Mouse (Mus musculus): Measurements from ENCODE around the gene Tank. TPM values are rescaled to one million over a fixed set of nuclear protein-coding genes. Genes with fewer than 3 reads are reported as not detected.

Gene Tank
- polyA plus RNA-seq, 1 experiment: 23.7 TPM

- Histone ChIP-seq H3K9me3 (replicated peaks; ENCODE audit: control insufficient read depth, insufficient read depth, low read length, poor library complexity, severe bottlenecking) (no peaks in the 10 kb centered on the region), H3K36me3 (ENCODE audit: control insufficient read depth, insufficient read depth, low read length, poor library complexity, severe bottlenecking) (no peaks in the 10 kb centered on the region), H3K9ac (ENCODE audit: low read depth, poor library complexity, severe bottlenecking) (peak overlapping the region; percentile 90), H3K27me3 (ENCODE audit: control insufficient read depth, insufficient read depth, low read length, poor library complexity, severe bottlenecking) (no peaks in the 10 kb centered on the region), H3K4me3 (ENCODE audit: low read depth, low read length) (peak overlapping the region; percentile 91), H3K27ac (ENCODE audit: insufficient read depth, low read length) (no peak overlapping the region), H3K4me1 (ENCODE audit: control insufficient read depth, insufficient read depth, low read length) (no peaks in the 10 kb centered on the region)
- TF ChIP-seq POLR2A (IDR thresholded peaks at IDR 0.05; ENCODE audit: insufficient read depth, low read length) (peak; percentile 45), CTCF (IDR thresholded peaks at IDR 0.05; ENCODE audit: low read depth, low read length) (no peak), EP300 (IDR thresholded peaks at IDR 0.05; ENCODE audit: insufficient read depth, low read depth, low read length) (0 out of 2 replicates have a peak, but pooled peaks have one; percentile 4)
These were observed 14.8 kb downstream of the Tank start for GRCm38 (mm10) chr2:61593030-61593811.

GRCm38 (mm10) chr2:61593871-61594304 is 15.5 kb downstream of the Tank start:
- no peaks in the 10 kb centered on the region for H3K36me3 ChIP-seq (ENCODE audit: control insufficient read depth, insufficient read depth, low read length, poor library complexity, severe bottlenecking)
- no peaks in the 10 kb centered on the region for H3K9me3 ChIP-seq (replicated peaks; ENCODE audit: control insufficient read depth, insufficient read depth, low read length, poor library complexity, severe bottlenecking)
- TF ChIP-seq EP300 (IDR thresholded peaks at IDR 0.05; ENCODE audit: insufficient read depth, low read depth, low read length) (no peak), POLR2A (IDR thresholded peaks at IDR 0.05; ENCODE audit: insufficient read depth, low read length) (no peak), CTCF (IDR thresholded peaks at IDR 0.05; ENCODE audit: low read depth, low read length) (no peak)
- no peaks in the 10 kb centered on the region for H3K27me3 ChIP-seq (ENCODE audit: control insufficient read depth, insufficient read depth, low read length, poor library complexity, severe bottlenecking)
- no peak overlapping the region for H3K27ac ChIP-seq (ENCODE audit: insufficient read depth, low read length)
- H3K9ac ChIP-seq (ENCODE audit: low read depth, poor library complexity, severe bottlenecking): peak overlapping the region; percentile 90
- peak overlapping the region; percentile 91 for H3K4me3 ChIP-seq (ENCODE audit: low read depth, low read length)
- H3K4me1 ChIP-seq (ENCODE audit: control insufficient read depth, insufficient read depth, low read length): no peaks in the 10 kb centered on the region

GRCm38 (mm10) chr2:61599730-61600129 is 21.3 kb downstream of the Tank start:
- no peak for TF ChIP-seq POLR2A (IDR thresholded peaks at IDR 0.05; ENCODE audit: insufficient read depth, low read length)
- TF ChIP-seq EP300 (IDR thresholded peaks at IDR 0.05; ENCODE audit: insufficient read depth, low read depth, low read length): no peak
- TF ChIP-seq CTCF (IDR thresholded peaks at IDR 0.05; ENCODE audit: low read depth, low read length): no peak
- Histone ChIP-seq H3K9ac (ENCODE audit: low read depth, poor library complexity, severe bottlenecking) (no peak overlapping the region), H3K27me3 (ENCODE audit: control insufficient read depth, insufficient read depth, low read length, poor library complexity, severe bottlenecking) (no peaks in the 10 kb centered on the region), H3K4me3 (ENCODE audit: low read depth, low read length) (no peak overlapping the region), H3K4me1 (ENCODE audit: control insufficient read depth, insufficient read depth, low read length) (no peaks in the 10 kb centered on the region), H3K36me3 (ENCODE audit: control insufficient read depth, insufficient read depth, low read length, poor library complexity, severe bottlenecking) (no peaks in the 10 kb centered on the region), H3K9me3 (replicated peaks; ENCODE audit: control insufficient read depth, insufficient read depth, low read length, poor library complexity, severe bottlenecking) (no peaks in the 10 kb centered on the region), H3K27ac (ENCODE audit: insufficient read depth, low read length) (no peak overlapping the region)

GRCm38 (mm10) chr2:61603461-61603860 is 25.1 kb downstream of the Tank start:
- Histone ChIP-seq H3K4me3 (ENCODE audit: low read depth, low read length) (no peak overlapping the region), H3K36me3 (ENCODE audit: control insufficient read depth, insufficient read depth, low read length, poor library complexity, severe bottlenecking) (no peaks in the 10 kb centered on the region), H3K9ac (ENCODE audit: low read depth, poor library complexity, severe bottlenecking) (no peak overlapping the region), H3K27me3 (ENCODE audit: control insufficient read depth, insufficient read depth, low read length, poor library complexity, severe bottlenecking) (no peaks in the 10 kb centered on the region), H3K4me1 (ENCODE audit: control insufficient read depth, insufficient read depth, low read length) (no peaks in the 10 kb centered on the region), H3K9me3 (replicated peaks; ENCODE audit: control insufficient read depth, insufficient read depth, low read length, poor library complexity, severe bottlenecking) (no peaks in the 10 kb centered on the region), H3K27ac (ENCODE audit: insufficient read depth, low read length) (no peak overlapping the region)
- TF ChIP-seq POLR2A (IDR thresholded peaks at IDR 0.05; ENCODE audit: insufficient read depth, low read length): no peak
- TF ChIP-seq EP300 (IDR thresholded peaks at IDR 0.05; ENCODE audit: insufficient read depth, low read depth, low read length): no peak
- TF ChIP-seq CTCF (IDR thresholded peaks at IDR 0.05; ENCODE audit: low read depth, low read length): no peak

- no peaks in the 10 kb centered on the region for H3K9me3 ChIP-seq (replicated peaks; ENCODE audit: control insufficient read depth, insufficient read depth, low read length, poor library complexity, severe bottlenecking)
- TF ChIP-seq POLR2A (IDR thresholded peaks at IDR 0.05; ENCODE audit: insufficient read depth, low read length) (no peak), EP300 (IDR thresholded peaks at IDR 0.05; ENCODE audit: insufficient read depth, low read depth, low read length) (no peak), CTCF (IDR thresholded peaks at IDR 0.05; ENCODE audit: low read depth, low read length) (no peak)
- H3K27me3 ChIP-seq (ENCODE audit: control insufficient read depth, insufficient read depth, low read length, poor library complexity, severe bottlenecking): no peaks in the 10 kb centered on the region
- H3K4me3 ChIP-seq (ENCODE audit: low read depth, low read length): no peak overlapping the region
- no peak overlapping the region for H3K9ac ChIP-seq (ENCODE audit: low read depth, poor library complexity, severe bottlenecking)
- H3K4me1 ChIP-seq (ENCODE audit: control insufficient read depth, insufficient read depth, low read length): no peaks in the 10 kb centered on the region
- H3K27ac ChIP-seq (ENCODE audit: insufficient read depth, low read length): no peak overlapping the region
- no peaks in the 10 kb centered on the region for H3K36me3 ChIP-seq (ENCODE audit: control insufficient read depth, insufficient read depth, low read length, poor library complexity, severe bottlenecking)
These were observed 28.6 kb downstream of the Tank start for GRCm38 (mm10) chr2:61606942-61607341.

- Histone ChIP-seq H3K9ac (ENCODE audit: low read depth, poor library complexity, severe bottlenecking) (no peak overlapping the region), H3K27me3 (ENCODE audit: control insufficient read depth, insufficient read depth, low read length, poor library complexity, severe bottlenecking) (no peaks in the 10 kb centered on the region), H3K4me1 (ENCODE audit: control insufficient read depth, insufficient read depth, low read length) (no peaks in the 10 kb centered on the region), H3K9me3 (replicated peaks; ENCODE audit: control insufficient read depth, insufficient read depth, low read length, poor library complexity, severe bottlenecking) (no peaks in the 10 kb centered on the region), H3K27ac (ENCODE audit: insufficient read depth, low read length) (no peak overlapping the region), H3K4me3 (ENCODE audit: low read depth, low read length) (no peak overlapping the region), H3K36me3 (ENCODE audit: control insufficient read depth, insufficient read depth, low read length, poor library complexity, severe bottlenecking) (no peaks in the 10 kb centered on the region)
- TF ChIP-seq POLR2A (IDR thresholded peaks at IDR 0.05; ENCODE audit: insufficient read depth, low read length) (no peak), EP300 (IDR thresholded peaks at IDR 0.05; ENCODE audit: insufficient read depth, low read depth, low read length) (no peak), CTCF (IDR thresholded peaks at IDR 0.05; ENCODE audit: low read depth, low read length) (no peak)
These were observed 45.6 kb downstream of the Tank start for GRCm38 (mm10) chr2:61623996-61624395.
